Mouse (Mus musculus) erythroid progenitor cell, adult 5-6 weeks (primary cell): Measurements from ENCODE around the gene Gm10490. TPM values are rescaled to one million over a fixed set of nuclear protein-coding genes. Genes with fewer than 3 reads are reported as not detected.

Experiments
- ATAC-seq: replicated peaks from 2 replicates; pipeline ENCODE4 v1.8.0; 2016; ENCODE audit warnings: moderate number of reproducible peaks, mild to moderate bottlenecking, moderate TSS enrichment, inconsistent platforms; ENCODE audit not compliant: poor library complexity, low FRiP score, severe bottlenecking
- total RNA-seq, 2 experiments: library from RNA; stranded (forward) in 1 of 2; stranded (reverse) in 1 of 2; fragments of 150-400 nt in 1 of 2; fragments of 186-747, 209-891 nt in 1 of 2; gene quantifications; 2 replicates each; pipeline versions ENCODE4 v1.2.3 to v1.2.4; 2015 to 2017; ENCODE audit warnings: low replicate concordance in 2 of 2

The Gm10490 gene
- total RNA-seq, 2 experiments from 2014 or later, result not detected

DNA sequence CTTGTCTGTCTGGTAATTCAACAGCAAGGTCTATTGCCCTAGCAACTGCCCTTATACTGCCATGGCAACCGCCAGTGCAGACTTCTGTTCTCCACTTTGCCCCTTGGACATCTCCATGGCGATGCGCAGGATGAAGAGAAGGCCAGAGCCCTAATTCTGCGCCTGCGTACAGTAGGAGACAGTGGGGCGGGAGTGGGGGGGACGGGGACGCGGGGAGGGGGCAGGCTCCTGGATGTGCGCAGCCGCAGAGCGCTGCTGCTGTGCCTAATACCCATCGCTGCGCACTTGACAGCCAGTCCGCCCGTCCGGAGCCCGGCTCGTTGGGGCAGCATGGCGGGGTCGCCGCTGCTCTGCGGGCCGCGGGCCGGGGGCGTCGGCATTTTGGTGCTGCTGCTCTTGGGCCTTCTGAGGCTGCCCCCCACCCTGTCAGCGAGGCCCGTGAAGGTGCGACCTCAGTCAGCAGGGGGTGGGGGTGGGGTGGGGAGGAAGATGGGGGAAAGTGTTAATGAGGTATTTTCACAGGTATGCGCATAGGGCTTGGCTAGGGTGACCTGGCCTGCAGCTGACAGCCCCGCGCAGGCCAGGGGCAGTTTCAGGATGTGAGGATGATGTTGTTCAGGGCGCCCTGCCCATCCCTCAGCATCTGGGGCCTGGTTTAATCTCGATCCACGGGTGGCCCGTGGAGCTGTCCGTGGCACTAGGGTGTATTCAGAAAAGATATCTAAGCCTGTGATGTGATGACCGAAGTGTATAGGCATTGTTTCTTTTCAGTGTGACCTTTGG is 10.4 kb downstream of the Gm10490 start, which contains the start of gene Pcsk1n:
TSS of gene Pcsk1n (plus strand) at position 222 of the 783 bp plus-strand sequence.
- no peak for ATAC-seq

DNA sequence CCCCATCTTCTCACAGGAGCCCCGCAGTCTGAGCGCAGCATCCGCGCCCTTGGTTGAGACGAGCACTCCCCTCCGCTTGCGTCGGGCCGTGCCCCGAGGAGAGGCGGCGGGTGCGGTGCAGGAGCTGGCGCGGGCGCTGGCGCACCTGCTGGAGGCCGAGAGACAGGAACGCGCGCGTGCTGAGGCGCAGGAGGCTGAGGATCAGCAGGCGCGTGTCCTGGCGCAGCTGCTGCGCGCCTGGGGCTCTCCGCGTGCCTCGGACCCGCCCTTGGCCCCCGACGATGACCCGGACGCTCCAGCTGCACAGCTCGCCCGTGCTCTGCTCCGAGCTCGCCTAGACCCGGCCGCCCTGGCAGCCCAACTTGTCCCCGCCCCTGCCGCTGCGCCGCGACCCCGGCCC is 12.7 kb downstream of the Gm10490 start:
- no peak for ATAC-seq

DNA sequence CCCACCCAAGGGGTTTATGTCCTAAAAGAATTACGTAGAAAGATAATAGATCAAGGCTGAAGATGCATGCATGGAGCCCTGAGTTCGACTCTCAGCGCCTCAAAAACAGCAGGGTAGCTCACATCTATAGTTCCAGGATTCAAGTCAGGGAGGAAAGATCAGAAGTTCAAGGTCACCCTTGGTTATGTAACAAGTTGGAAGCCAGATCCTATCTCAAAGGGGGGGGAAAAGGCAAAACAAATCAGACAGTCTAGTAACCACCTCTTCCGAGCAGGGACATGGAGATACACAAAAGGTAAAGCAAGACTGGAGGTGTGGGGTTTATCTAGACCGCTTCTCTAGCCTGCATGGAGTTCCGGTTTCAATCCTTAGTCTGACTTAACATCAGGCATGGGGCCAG is 16.9 kb downstream of the Gm10490 start:
- ATAC-seq, result no peak

DNA sequence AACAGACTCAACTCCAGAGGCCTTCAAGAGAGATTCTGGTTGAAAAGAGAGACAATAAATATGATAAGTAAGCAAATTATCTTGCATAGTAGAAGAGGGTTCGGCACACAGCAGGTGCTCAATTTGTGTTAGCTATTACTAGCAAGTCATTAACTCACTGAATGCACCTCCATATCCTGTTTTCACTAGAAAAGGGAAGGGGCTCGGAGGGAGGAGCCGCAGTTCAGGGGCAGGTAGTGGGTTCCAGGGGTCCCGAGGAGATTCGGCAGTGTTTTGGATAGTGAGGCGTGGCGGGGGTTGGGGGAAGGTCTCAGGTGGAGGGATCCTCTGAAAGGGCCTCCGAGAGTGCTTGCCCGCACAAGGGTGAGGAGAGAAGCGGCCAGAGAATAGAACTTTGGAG is 17.8 kb downstream of the Gm10490 start:
- ATAC-seq, result no peak

DNA sequence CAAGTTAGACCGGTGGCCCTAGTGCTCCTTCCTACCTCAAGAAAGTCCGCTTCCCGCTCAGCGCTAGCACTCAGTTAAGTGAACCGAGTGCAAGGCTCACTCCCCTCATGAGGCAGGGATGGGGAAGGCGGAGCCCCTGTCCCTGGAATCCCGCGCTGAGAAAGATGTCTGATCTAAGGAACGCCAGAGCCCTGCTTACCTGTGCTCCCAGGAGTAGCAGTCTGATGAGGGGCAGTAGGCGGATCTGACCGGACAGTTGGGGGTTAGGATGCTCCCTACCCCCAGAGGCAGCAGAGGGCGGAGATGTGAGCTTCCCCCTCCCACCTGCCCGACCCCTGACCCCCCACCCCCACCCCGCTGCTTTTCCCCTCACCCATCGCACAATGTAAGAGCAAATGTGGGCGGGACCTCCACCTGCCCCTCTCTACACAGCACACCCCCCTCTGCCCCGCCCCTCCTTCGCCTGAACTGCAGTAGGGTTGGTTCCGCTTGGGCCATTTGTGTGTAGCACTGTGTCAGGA is 19.0 kb downstream of the Gm10490 start, which contains the start of gene Eras:
TSS of gene Eras (minus strand) at position 338 of the 521 bp plus-strand sequence.
- ATAC-seq, result no peak

DNA sequence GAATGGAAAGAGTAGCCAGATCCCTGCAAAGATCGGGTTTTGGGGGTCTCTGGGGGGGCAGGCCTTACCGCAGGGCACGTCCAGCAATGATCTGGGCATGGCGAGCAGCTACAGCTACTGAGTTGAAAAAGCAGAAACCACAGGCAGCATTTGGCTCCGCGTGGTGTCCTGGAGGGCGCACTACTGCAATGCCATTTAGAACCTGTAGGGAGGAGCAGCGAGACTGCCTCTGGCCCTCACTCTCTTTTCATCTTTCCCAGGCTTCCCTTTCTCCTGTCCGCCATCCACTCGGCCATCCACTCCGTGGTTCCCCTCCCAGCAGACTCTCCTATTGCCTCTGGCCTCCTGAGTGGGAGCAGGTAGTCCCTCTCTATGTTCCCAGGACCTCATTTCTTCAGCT is 27.5 kb downstream of the Gm10490 start:
- peak; percentile 79 for ATAC-seq

DNA sequence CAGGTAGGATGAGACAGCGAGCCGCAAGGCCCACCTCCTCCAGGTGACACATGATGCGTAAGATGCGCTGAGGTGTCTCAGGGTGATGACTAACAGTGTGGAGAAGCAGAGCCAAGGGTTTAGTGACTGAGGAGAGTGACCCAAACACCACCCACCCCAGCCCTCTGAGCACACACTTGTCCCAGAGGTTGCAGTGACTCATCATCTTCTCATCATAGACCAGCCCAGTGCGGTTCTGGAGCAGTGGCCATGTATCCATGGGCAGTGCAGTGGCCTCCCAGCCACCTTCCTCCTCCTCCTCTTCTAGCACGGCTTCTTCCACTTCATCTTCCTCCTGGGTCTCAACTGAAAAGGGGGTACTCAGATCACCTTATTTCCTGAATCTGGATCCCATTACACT is 28.3 kb downstream of the Gm10490 start:
- ATAC-seq, result peak; percentile 52; the same call in 1 of the 2 replicates

DNA sequence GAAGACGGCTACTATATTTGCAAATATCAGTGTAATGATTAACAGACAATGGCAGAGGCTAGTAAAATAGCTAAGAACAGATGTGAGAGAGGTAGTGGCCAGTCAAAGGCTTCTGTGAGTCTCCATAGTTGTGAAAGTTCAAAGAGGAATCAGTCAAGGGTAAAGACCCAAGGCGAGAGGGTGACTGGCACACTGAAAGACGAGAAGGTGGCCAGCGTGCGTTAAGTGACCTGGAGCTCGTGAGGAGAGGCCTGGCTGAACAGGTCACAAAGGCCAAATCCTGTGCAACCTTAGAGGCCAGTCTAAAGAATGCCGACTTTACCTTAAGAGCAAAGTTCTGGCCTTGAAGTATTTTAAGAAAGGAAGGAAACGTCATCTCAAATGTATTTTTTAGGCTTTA is 36.3 kb downstream of the Gm10490 start:
- no peak for ATAC-seq

DNA sequence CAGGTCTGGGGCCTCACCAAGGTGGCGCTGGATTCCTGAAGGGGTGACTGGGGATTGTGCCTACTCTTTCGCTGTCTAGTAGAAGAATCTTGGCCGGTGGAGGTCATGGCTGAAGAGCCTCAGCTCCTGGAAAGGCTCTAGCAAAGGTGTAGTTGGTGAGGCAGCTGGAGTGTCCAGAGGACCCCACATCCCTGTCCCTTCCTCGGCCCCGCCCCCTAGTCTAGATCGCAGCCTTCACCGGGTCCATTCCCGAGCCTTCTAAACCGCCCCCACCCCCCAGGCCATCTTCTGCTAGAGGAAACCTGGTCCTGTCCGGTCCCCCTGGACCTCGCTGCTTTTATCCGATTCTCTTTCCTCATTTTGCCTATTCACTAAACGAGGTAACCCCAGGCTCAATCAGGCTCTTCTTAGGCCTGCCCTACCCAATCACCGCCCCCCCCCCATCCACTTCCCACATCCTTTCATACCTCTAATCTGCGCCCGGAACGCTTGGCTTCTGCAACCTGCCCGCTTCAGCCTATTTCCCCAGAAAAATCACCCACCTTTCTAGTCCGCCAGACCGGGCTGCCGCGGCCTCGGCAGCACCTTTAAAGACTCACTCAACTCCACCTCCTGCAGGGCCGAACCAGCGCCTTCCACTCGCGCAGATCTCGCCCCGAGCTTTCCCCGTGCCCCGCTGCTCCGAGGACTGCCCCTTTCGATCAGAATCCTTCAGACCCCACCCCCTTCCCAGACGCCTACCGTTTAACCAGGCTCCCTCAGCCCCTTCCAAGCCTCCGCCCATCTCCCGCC is 38.0 kb downstream of the Gm10490 start, which contains the start of gene Hdac6:
TSS of gene Hdac6 (minus strand) at position 782 of the 792 bp plus-strand sequence.
- no peak for ATAC-seq

DNA sequence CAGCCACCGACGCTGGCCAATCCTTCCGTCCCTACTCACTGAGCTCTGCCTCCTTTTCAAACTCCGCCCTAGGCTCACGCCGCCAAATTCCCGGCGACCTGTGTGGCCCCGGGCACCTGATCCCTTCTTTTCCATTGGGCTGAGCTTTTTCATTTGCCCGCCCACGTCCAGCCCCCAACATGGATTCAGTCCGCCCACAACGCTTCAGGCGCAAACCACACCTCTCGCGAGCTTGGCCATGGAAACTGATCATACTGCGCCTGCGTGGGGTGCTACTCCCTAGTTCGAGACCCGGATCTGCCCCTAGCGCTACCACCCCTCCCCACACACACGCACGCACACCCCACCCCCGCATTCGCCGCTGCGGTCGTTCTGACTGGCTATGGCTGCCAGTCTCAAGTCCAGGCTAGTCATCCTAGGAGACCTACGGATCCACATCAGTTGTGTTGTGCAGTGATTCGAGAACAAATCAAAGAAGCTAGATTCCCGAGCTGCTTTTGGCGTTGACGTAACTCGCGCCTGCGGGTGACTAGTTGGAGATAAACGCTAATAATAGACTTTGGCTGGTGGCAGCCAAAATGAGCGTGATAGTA is 38.7 kb downstream of the Gm10490 start:
- peak; percentile 99 for ATAC-seq

DNA sequence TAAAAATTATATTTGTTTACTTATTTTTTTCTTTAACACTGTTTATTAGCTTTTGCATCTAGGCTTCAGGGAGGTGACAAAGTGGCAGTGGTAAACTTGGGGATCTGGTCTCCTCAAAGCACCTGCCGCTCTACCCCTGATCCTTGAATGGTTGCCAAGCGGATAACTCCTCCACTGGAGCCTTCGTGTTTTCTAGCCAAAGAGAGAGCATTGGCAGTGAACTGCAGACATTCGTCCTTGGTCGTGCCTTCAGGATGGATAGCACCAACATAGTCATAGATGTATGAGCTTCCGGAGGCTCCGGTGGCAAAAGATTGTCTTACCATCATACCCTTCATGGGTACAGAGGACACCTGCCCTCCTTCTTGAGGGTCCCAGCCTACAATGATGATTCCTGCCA is 40.7 kb downstream of the Gm10490 start:
- no peak for ATAC-seq

DNA sequence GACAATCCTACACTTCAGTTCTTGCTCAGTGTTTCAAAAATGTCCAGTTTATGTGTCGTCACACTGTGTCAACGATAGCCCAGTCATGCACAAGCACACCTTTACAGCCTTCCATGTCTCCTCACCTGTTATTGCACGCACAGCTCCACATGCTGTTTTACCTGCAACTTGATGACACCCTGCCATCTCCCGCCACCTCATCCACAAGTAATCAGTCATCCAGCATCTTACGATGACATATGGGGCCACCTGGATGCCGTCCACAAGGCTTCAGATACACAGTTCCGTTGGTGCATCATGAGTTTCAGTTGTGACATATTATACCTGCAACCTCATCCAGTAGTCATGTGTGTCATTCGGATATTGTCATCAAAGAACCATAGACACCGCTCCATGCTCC is 49.5 kb downstream of the Gm10490 start:
- ATAC-seq, result no peak

Other genes starting within 250 kb of the Gm10490 start
- 64.6 and 96.2 TPM in 2 replicates for gene Plp2, start 238.2 kb upstream of the Gm10490 start, total RNA-seq (2015; ENCODE audit: low replicate concordance)
- 9.6 and 18.7 TPM in 2 replicates for gene Plp2, start 238.2 kb upstream of the Gm10490 start, total RNA-seq (2017; ENCODE audit: low replicate concordance)
- gene Magix, start 228.3 kb upstream of the Gm10490 start, total RNA-seq (2015; ENCODE audit: low replicate concordance), result not detected in 2 replicates
- gene Magix, start 228.3 kb upstream of the Gm10490 start, total RNA-seq (2017; ENCODE audit: low replicate concordance), result not detected in 2 replicates
- 10.5 and 31.9 TPM in 2 replicates for gene Gpkow, start 212.4 kb upstream of the Gm10490 start, total RNA-seq (2015; ENCODE audit: low replicate concordance)
- 12.6 and 25.0 TPM in 2 replicates for gene Gpkow, start 212.4 kb upstream of the Gm10490 start, total RNA-seq (2017; ENCODE audit: low replicate concordance)
- 42.2 and 59.5 TPM in 2 replicates for gene Wdr45, start 195.2 kb upstream of the Gm10490 start, total RNA-seq (2015; ENCODE audit: low replicate concordance)
- 36.0 and 46.8 TPM in 2 replicates for gene Wdr45, start 195.2 kb upstream of the Gm10490 start, total RNA-seq (2017; ENCODE audit: low replicate concordance)
- gene Gm45208, start 187.3 kb upstream of the Gm10490 start, total RNA-seq (2015; ENCODE audit: low replicate concordance), result not detected in 2 replicates
- gene Gm45208, start 187.3 kb upstream of the Gm10490 start, total RNA-seq (2017; ENCODE audit: low replicate concordance), result not detected in 2 replicates
- gene Praf2, start 181.1 kb upstream of the Gm10490 start, total RNA-seq (2015; ENCODE audit: low replicate concordance), result 1.3 and 2.5 TPM in 2 replicates
- 2.1 TPM in 1 of 2 replicates, not detected in the other for gene Praf2, start 181.1 kb upstream of the Gm10490 start, total RNA-seq (2017; ENCODE audit: low replicate concordance)
- gene Ccdc120, start 158.6 kb upstream of the Gm10490 start, total RNA-seq (2015; ENCODE audit: low replicate concordance), result not detected in 2 replicates
- not detected in 2 replicates for gene Ccdc120, start 158.6 kb upstream of the Gm10490 start, total RNA-seq (2017; ENCODE audit: low replicate concordance)
- 18.9 and 23.4 TPM in 2 replicates for gene Tfe3, start 147.0 kb upstream of the Gm10490 start, total RNA-seq (2015; ENCODE audit: low replicate concordance)
- 21.5 and 22.7 TPM in 2 replicates for gene Tfe3, start 147.0 kb upstream of the Gm10490 start, total RNA-seq (2017; ENCODE audit: low replicate concordance)
- gene Gripap1, start 119.8 kb upstream of the Gm10490 start, total RNA-seq (2015; ENCODE audit: low replicate concordance), result 91.0 and 94.4 TPM in 2 replicates
- gene Gripap1, start 119.8 kb upstream of the Gm10490 start, total RNA-seq (2017; ENCODE audit: low replicate concordance), result 87.0 and 176 TPM in 2 replicates
- gene Kcnd1, start 87.3 kb upstream of the Gm10490 start, total RNA-seq (2015; ENCODE audit: low replicate concordance), result 0.84 and 1.8 TPM in 2 replicates
- gene Kcnd1, start 87.3 kb upstream of the Gm10490 start, total RNA-seq (2017; ENCODE audit: low replicate concordance), result 0.68 and 3.6 TPM in 2 replicates
- gene Otud5, start 68.2 kb upstream of the Gm10490 start, total RNA-seq (2015; ENCODE audit: low replicate concordance), result 327 and 376 TPM in 2 replicates
- 471 and 476 TPM in 2 replicates for gene Otud5, start 68.2 kb upstream of the Gm10490 start, total RNA-seq (2017; ENCODE audit: low replicate concordance)
- 37.1 and 59.1 TPM in 2 replicates for gene Pim2, start 31.3 kb upstream of the Gm10490 start, total RNA-seq (2015; ENCODE audit: low replicate concordance)
- 16.0 and 22.5 TPM in 2 replicates for gene Pim2, start 31.3 kb upstream of the Gm10490 start, total RNA-seq (2017; ENCODE audit: low replicate concordance)
- 5.0 TPM in 1 of 2 replicates, not detected in the other for gene Slc35a2, start 25.5 kb upstream of the Gm10490 start, total RNA-seq (2015; ENCODE audit: low replicate concordance)
- 1.4 and 9.8 TPM in 2 replicates for gene Slc35a2, start 25.5 kb upstream of the Gm10490 start, total RNA-seq (2017; ENCODE audit: low replicate concordance)
- 23.1 and 24.9 TPM in 2 replicates for gene Pqbp1, start 10.3 kb upstream of the Gm10490 start, total RNA-seq (2015; ENCODE audit: low replicate concordance)
- gene Pqbp1, start 10.3 kb upstream of the Gm10490 start, total RNA-seq (2017; ENCODE audit: low replicate concordance), result 33.5 and 85.4 TPM in 2 replicates
- gene Timm17b, start 10.2 kb upstream of the Gm10490 start, total RNA-seq (2015; ENCODE audit: low replicate concordance), result 53.2 and 63.4 TPM in 2 replicates
- 10.7 and 20.7 TPM in 2 replicates for gene Timm17b, start 10.2 kb upstream of the Gm10490 start, total RNA-seq (2017; ENCODE audit: low replicate concordance)
- gene Gm10491, start 1.7 kb upstream of the Gm10490 start, total RNA-seq (2015; ENCODE audit: low replicate concordance), result not detected in 2 replicates
- gene Gm10491, start 1.7 kb upstream of the Gm10490 start, total RNA-seq (2017; ENCODE audit: low replicate concordance), result not detected in 2 replicates
- gene Pcsk1n, start 10.3 kb downstream of the Gm10490 start, total RNA-seq (2015; ENCODE audit: low replicate concordance), result not detected in 2 replicates
- not detected in 2 replicates for gene Pcsk1n, start 10.3 kb downstream of the Gm10490 start, total RNA-seq (2017; ENCODE audit: low replicate concordance)
- not detected in 2 replicates for gene Eras, start 19.1 kb downstream of the Gm10490 start, total RNA-seq (2015; ENCODE audit: low replicate concordance)
- gene Eras, start 19.1 kb downstream of the Gm10490 start, total RNA-seq (2017; ENCODE audit: low replicate concordance), result not detected in 2 replicates
- 7.2 and 15.9 TPM in 2 replicates for gene Hdac6, start 38.3 kb downstream of the Gm10490 start, total RNA-seq (2015; ENCODE audit: low replicate concordance)
- 13.0 and 21.8 TPM in 2 replicates for gene Hdac6, start 38.3 kb downstream of the Gm10490 start, total RNA-seq (2017; ENCODE audit: low replicate concordance)
- 205 and 250 TPM in 2 replicates for gene Gata1, start 68.5 kb downstream of the Gm10490 start, total RNA-seq (2015; ENCODE audit: low replicate concordance)
- gene Gata1, start 68.5 kb downstream of the Gm10490 start, total RNA-seq (2017; ENCODE audit: low replicate concordance), result 129 and 147 TPM in 2 replicates
- gene Glod5, start 109.0 kb downstream of the Gm10490 start, total RNA-seq (2015; ENCODE audit: low replicate concordance), result not detected in 2 replicates
- gene Glod5, start 109.0 kb downstream of the Gm10490 start, total RNA-seq (2017; ENCODE audit: low replicate concordance), result not detected in 2 replicates
- gene Suv39h1, start 165.2 kb downstream of the Gm10490 start, total RNA-seq (2015; ENCODE audit: low replicate concordance), result 29.6 and 56.6 TPM in 2 replicates
- gene Suv39h1, start 165.2 kb downstream of the Gm10490 start, total RNA-seq (2017; ENCODE audit: low replicate concordance), result 53.9 and 67.8 TPM in 2 replicates
- gene Was, start 181.0 kb downstream of the Gm10490 start, total RNA-seq (2015; ENCODE audit: low replicate concordance), result 14.8 and 22.2 TPM in 2 replicates
- 11.6 and 12.4 TPM in 2 replicates for gene Was, start 181.0 kb downstream of the Gm10490 start, total RNA-seq (2017; ENCODE audit: low replicate concordance)
- 23.5 and 39.3 TPM in 2 replicates for gene Wdr13, start 223.3 kb downstream of the Gm10490 start, total RNA-seq (2015; ENCODE audit: low replicate concordance)
- gene Wdr13, start 223.3 kb downstream of the Gm10490 start, total RNA-seq (2017; ENCODE audit: low replicate concordance), result 10.0 and 25.7 TPM in 2 replicates
- gene Rbm3, start 236.3 kb downstream of the Gm10490 start, total RNA-seq (2015; ENCODE audit: low replicate concordance), result 611 and 758 TPM in 2 replicates
- gene Rbm3, start 236.3 kb downstream of the Gm10490 start, total RNA-seq (2017; ENCODE audit: low replicate concordance), result 564 and 613 TPM in 2 replicates